8 mouse cellular contexts compared by ENCODE assay signal in genomic region chr5:98854264-98854626, GRCm38 (mm10). TPM values are rescaled to one million over a fixed set of nuclear protein-coding genes. Genes with fewer than 3 reads are reported as not detected.
A peak's percentile ranks its signal among the peaks of the same experiment; 100 is the strongest.
DNase-seq lines count a peak whose midpoint lies in the region; ATAC-seq and TF ChIP-seq lines count a peak whose summit lies in the region.

Gene Bmp3 (plus strand): TSS chr5:98854415.

- peak within 1 kb of the TSS; percentile 63 for H3K9ac ChIP-seq in forebrain, postnatal 0 days
- H3K9ac ChIP-seq in kidney, postnatal 0 days (ENCODE audit: low read depth, low read length) = peak within 1 kb of the TSS; percentile 58
- H3K9ac ChIP-seq in lung, embryonic 14.5 days = peak within 1 kb of the TSS; percentile 68

- peaks cover 10% of the 10 kb centered on the region; the same call in 1 of the 2 replicates for H3K4me1 ChIP-seq in E14TG2a.4 (replicated peaks; ENCODE audit: low read depth, low read length)
- 0 out of 2 replicates have a peak, but pooled peaks cover 3% of the 10 kb centered on the region for H3K4me1 ChIP-seq in forebrain, postnatal 0 days (ENCODE audit: insufficient read depth)
- H3K4me1 ChIP-seq in kidney, postnatal 0 days (replicated peaks; ENCODE audit: insufficient read depth, low read length) = peaks cover 6% of the 10 kb centered on the region; the same call in 1 of the 2 replicates
- H3K4me1 ChIP-seq in lung, embryonic 14.5 days (ENCODE audit: insufficient read depth) = no peaks in the 10 kb centered on the region; the same call in 1 of the 2 replicates

- H3K9me3 ChIP-seq in E14TG2a.4 (ENCODE audit: low read length) = no peaks in the 10 kb centered on the region
- H3K9me3 ChIP-seq in forebrain, postnatal 0 days (ENCODE audit: low read length) = no peaks in the 10 kb centered on the region
- no peaks in the 10 kb centered on the region for H3K9me3 ChIP-seq in kidney, postnatal 0 days (replicated peaks; ENCODE audit: low read length)
- H3K9me3 ChIP-seq in lung, embryonic 14.5 days (ENCODE audit: low read depth, low read length) = no peaks in the 10 kb centered on the region

- WGBS in forebrain, postnatal 0 days = 3% methylated on average over 10 of the region's 10 CpGs
- WGBS in kidney, postnatal 0 days = under 1% methylated on average over 10 of the region's 10 CpGs
- WGBS in lung, embryonic 14.5 days = 5% methylated on average over 10 of the region's 10 CpGs

- H3K27ac ChIP-seq in forebrain, postnatal 0 days (ENCODE audit: low read depth, low read length) = no peak within 1 kb of the TSS
- H3K27ac ChIP-seq in kidney, postnatal 0 days = peak within 1 kb of the TSS; percentile 55
- peak within 1 kb of the TSS; percentile 36; the same call in 1 of the 2 replicates for H3K27ac ChIP-seq in lung, embryonic 14.5 days (ENCODE audit: low read depth)

- H3K4me2 ChIP-seq in forebrain, postnatal 0 days (ENCODE audit: low read depth) = peak within 1 kb of the TSS; percentile 100
- H3K4me2 ChIP-seq in kidney, postnatal 0 days (ENCODE audit: low read length) = peak within 1 kb of the TSS; percentile 67
- H3K4me2 ChIP-seq in lung, embryonic 14.5 days = peak within 1 kb of the TSS; percentile 91

- DNase-seq in adrenal gland, postnatal 14 days = peak; percentile 13
- DNase-seq in adrenal gland, adult 2 months = no peak
- no peak for DNase-seq in forebrain, postnatal 0 days
- DNase-seq in kidney, postnatal 0 days (ENCODE audit: low spot score) = peak; percentile 33
- peak; percentile 52 for DNase-seq in lung, embryonic 14.5 days
- DNase-seq in right cerebral cortex, postnatal 36 days (ENCODE audit: low spot score in 2 of 2) = peak; percentile 26 to 36
- DNase-seq in cerebellum, postnatal 36 days = no peak

- ATAC-seq in forebrain, postnatal 0 days = peak; percentile 58
- peak; percentile 69 for ATAC-seq in kidney, postnatal 0 days (replicated peaks; ENCODE audit: low FRiP score, low read depth)
- peak; percentile 73 for ATAC-seq in lung, embryonic 14.5 days (ENCODE audit: insufficient read depth)

- TF ChIP-seq CTCF in E14TG2a.4 (conservative IDR thresholded peaks at IDR 0.05; ENCODE audit: low read length) = no peak
- no peak for TF ChIP-seq CTCF in forebrain, postnatal 0 days (IDR thresholded peaks at IDR 0.05; ENCODE audit: low read depth)
- TF ChIP-seq CTCF in kidney, postnatal 0 days (IDR thresholded peaks at IDR 0.05; ENCODE audit: low read depth) = no peak
- TF ChIP-seq CTCF in lung, embryonic 14.5 days (IDR thresholded peaks at IDR 0.05; ENCODE audit: low read depth) = no peak

- peak within 1 kb of the TSS; percentile 79 for H3K4me3 ChIP-seq in E14TG2a.4 (replicated peaks; ENCODE audit: low read length)
- H3K4me3 ChIP-seq in forebrain, postnatal 0 days (ENCODE audit: low read depth, low read length) = peak within 1 kb of the TSS; percentile 58
- peak within 1 kb of the TSS; percentile 55 for H3K4me3 ChIP-seq in kidney, postnatal 0 days (replicated peaks; ENCODE audit: low read depth, low read length)
- peak within 1 kb of the TSS; percentile 57 for H3K4me3 ChIP-seq in lung, embryonic 14.5 days (ENCODE audit: low read depth, low read length)

- H3K27me3 ChIP-seq in E14TG2a.4 (ENCODE audit: insufficient read depth, low read length) = peaks cover 57% of the 10 kb centered on the region
- H3K27me3 ChIP-seq in forebrain, postnatal 0 days (ENCODE audit: insufficient read depth, low read length) = no peaks in the 10 kb centered on the region
- H3K27me3 ChIP-seq in kidney, postnatal 0 days (ENCODE audit: insufficient read depth, low read length) = peaks cover 8% of the 10 kb centered on the region; the same call in 1 of the 2 replicates
- H3K27me3 ChIP-seq in lung, embryonic 14.5 days (ENCODE audit: insufficient read depth, low read length) = peaks cover 20% of the 10 kb centered on the region

- no peaks in the 10 kb centered on the region for H3K36me3 ChIP-seq in E14TG2a.4 (ENCODE audit: insufficient read depth, low read length)
- no peaks in the 10 kb centered on the region for H3K36me3 ChIP-seq in forebrain, postnatal 0 days (ENCODE audit: insufficient read depth)
- no peaks in the 10 kb centered on the region for H3K36me3 ChIP-seq in kidney, postnatal 0 days (ENCODE audit: insufficient read depth, low read length)
- no peaks in the 10 kb centered on the region for H3K36me3 ChIP-seq in lung, embryonic 14.5 days (ENCODE audit: insufficient read depth)

RNA-seq across cellular contexts. Expression of gene Bmp3, which starts in this region (rescaled TPM):
- 1.4 and 1.6 TPM in 2 replicates for total RNA-seq in adrenal gland, postnatal 14 days (2021)
- 1 to 10 TPM in 1 of 2 experiments, under 1 TPM in 1; 0.86 to 1.4 TPM for total RNA-seq in adrenal gland, adult 2 months (2021)
- polyA plus RNA-seq in adrenal gland, adult 2 months (2012; rRNA removed) = 0.96 and 1.2 TPM in 2 replicates
- total RNA-seq in forebrain, postnatal 0 days (2014; rRNA removed) = 6.0 and 7.8 TPM in 2 replicates
- 1.3 and 2.2 TPM in 2 replicates for polyA plus RNA-seq in forebrain, postnatal 0 days (2015; fragmentation: Nextera tagmentation; extraction: Ambion mirVana)
- 8.4 and 8.5 TPM in 2 replicates for polyA plus RNA-seq in kidney, postnatal 0 days (2015; fragmentation: Nextera tagmentation; extraction: Ambion mirVana)
- polyA plus RNA-seq in lung, embryonic 14.5 days (2014; fragmentation: Nextera tagmentation; extraction: Ambion mirVana) = 11.2 and 11.6 TPM in 2 replicates

Comparison
In these comparisons a context has a peak if more than half of its experiments do, and no peak if none do; other contexts are left out.
1. DNase-seq: peak in adrenal gland, postnatal 14 days (single experiment), kidney, postnatal 0 days (single experiment), lung, embryonic 14.5 days (single experiment) and right cerebral cortex, postnatal 36 days (2 of 2); none in adrenal gland, adult 2 months (single experiment), forebrain, postnatal 0 days (single experiment) and cerebellum, postnatal 36 days (0 of 2).
2. Peak in every context shown above with its lines, with median percentiles within 50 percentile points of each other: H3K4me3 ChIP-seq, ATAC-seq, H3K4me2 ChIP-seq and H3K9ac ChIP-seq.